Comparison of ENCODE assay signal across 8 mouse cellular contexts in genomic region chr8:122280588-122281316, GRCm38 (mm10). TPM values are rescaled to one million over a fixed set of nuclear protein-coding genes. Genes with fewer than 3 reads are reported as not detected.
DNase-seq lines count a peak whose midpoint lies in the region; ATAC-seq and TF ChIP-seq lines count a peak whose summit lies in the region.

No protein-coding gene starts in this region.

- no peaks in the 10 kb centered on the region for H3K9me3 ChIP-seq in heart, embryonic 16.5 days (replicated peaks; ENCODE audit: control insufficient read depth, low read length)
- H3K9me3 ChIP-seq in forebrain, embryonic 12.5 days = no peaks in the 10 kb centered on the region
- H3K9me3 ChIP-seq in limb, embryonic 12.5 days = no peaks in the 10 kb centered on the region
- no peaks in the 10 kb centered on the region for H3K9me3 ChIP-seq in midbrain, postnatal 0 days (ENCODE audit: low read length)

- H3K9ac ChIP-seq in heart, embryonic 16.5 days (ENCODE audit: low read length) = peak overlapping the region; percentile 54
- no peak overlapping the region; the same call in 1 of the 2 replicates for H3K9ac ChIP-seq in forebrain, embryonic 12.5 days
- H3K9ac ChIP-seq in limb, embryonic 12.5 days (replicated peaks) = peak overlapping the region; percentile 48; the same call in 1 of the 2 replicates
- no peak overlapping the region for H3K9ac ChIP-seq in midbrain, postnatal 0 days (replicated peaks; ENCODE audit: low read length, poor library complexity, severe bottlenecking)

- no peak for DNase-seq in heart, adult 8-10 months (ENCODE audit: low spot score)
- peak; percentile 84 for DNase-seq in MN1 (ENCODE audit: low spot score)
- no peak for DNase-seq in midbrain, postnatal 0 days (ENCODE audit: low spot score)
- no peak for DNase-seq in layer of hippocampus, postnatal 14 days (ENCODE audit: low spot score in 2 of 2)
- no peak for DNase-seq in frontal cortex, postnatal 25 days (ENCODE audit: low spot score in 2 of 2)

- peak overlapping the region; percentile 67 for H3K27ac ChIP-seq in heart, embryonic 16.5 days (ENCODE audit: low read length)
- H3K27ac ChIP-seq in forebrain, embryonic 12.5 days = peak overlapping the region; percentile 67
- H3K27ac ChIP-seq in limb, embryonic 12.5 days = peak overlapping the region; percentile 77
- H3K27ac ChIP-seq in midbrain, postnatal 0 days (ENCODE audit: low read depth, low read length) = peak overlapping the region; percentile 52; the same call in 1 of the 2 replicates

- ATAC-seq in heart, embryonic 16.5 days (replicated peaks; ENCODE audit: extremely low read depth, insufficient read depth, low FRiP score) = peak; percentile 2; the same call in 1 of the 2 replicates
- peak; percentile 46 for ATAC-seq in forebrain, embryonic 12.5 days (ENCODE audit: low FRiP score)
- ATAC-seq in limb, embryonic 12.5 days (ENCODE audit: insufficient number of reproducible peaks, insufficient read depth, low FRiP score, low TSS enrichment, low read depth) = peak; percentile 49
- ATAC-seq in midbrain, postnatal 0 days (ENCODE audit: low FRiP score) = no peak

- peak overlapping the region; percentile 61 for H3K4me2 ChIP-seq in heart, embryonic 16.5 days (ENCODE audit: low read depth, low read length)
- peak overlapping the region; percentile 98 for H3K4me2 ChIP-seq in forebrain, embryonic 12.5 days
- H3K4me2 ChIP-seq in limb, embryonic 12.5 days = peak overlapping the region; percentile 83
- H3K4me2 ChIP-seq in midbrain, postnatal 0 days (ENCODE audit: low read depth, low read length, poor library complexity, severe bottlenecking) = peak overlapping the region; percentile 98

- H3K36me3 ChIP-seq in heart, embryonic 16.5 days (ENCODE audit: control insufficient read depth, insufficient read depth) = no peaks in the 10 kb centered on the region
- H3K36me3 ChIP-seq in forebrain, embryonic 12.5 days (replicated peaks) = no peaks in the 10 kb centered on the region
- H3K36me3 ChIP-seq in limb, embryonic 12.5 days = no peaks in the 10 kb centered on the region
- H3K36me3 ChIP-seq in midbrain, postnatal 0 days (ENCODE audit: insufficient read depth, low read length) = no peaks in the 10 kb centered on the region

- H3K27me3 ChIP-seq in heart, embryonic 16.5 days (ENCODE audit: control insufficient read depth, insufficient read depth, low read length) = no peaks in the 10 kb centered on the region
- peaks cover 47% of the 10 kb centered on the region for H3K27me3 ChIP-seq in forebrain, embryonic 12.5 days
- peaks cover 34% of the 10 kb centered on the region for H3K27me3 ChIP-seq in limb, embryonic 12.5 days
- peaks cover 6% of the 10 kb centered on the region; the same call in 1 of the 2 replicates for H3K27me3 ChIP-seq in midbrain, postnatal 0 days (ENCODE audit: insufficient read depth, low read length)

- no peak for TF ChIP-seq CTCF in midbrain, postnatal 0 days (IDR thresholded peaks at IDR 0.05)

- WGBS in heart, embryonic 16.5 days = 9% methylated on average over 20 of the region's 20 CpGs
- WGBS in forebrain, embryonic 12.5 days = 13% methylated on average over 20 of the region's 20 CpGs
- WGBS in limb, embryonic 12.5 days = 5% methylated on average over 20 of the region's 20 CpGs
- WGBS in midbrain, postnatal 0 days = 15% methylated on average over 20 of the region's 20 CpGs

- H3K4me3 ChIP-seq in heart, embryonic 16.5 days (ENCODE audit: low read length) = peak overlapping the region; percentile 52
- H3K4me3 ChIP-seq in forebrain, embryonic 12.5 days (replicated peaks) = peak overlapping the region; percentile 56
- H3K4me3 ChIP-seq in limb, embryonic 12.5 days (replicated peaks) = peak overlapping the region; percentile 52
- H3K4me3 ChIP-seq in midbrain, postnatal 0 days (ENCODE audit: low read depth, low read length) = peak overlapping the region; percentile 78; the same call in 1 of the 2 replicates

- peaks cover 25% of the 10 kb centered on the region for H3K4me1 ChIP-seq in heart, embryonic 16.5 days (ENCODE audit: control insufficient read depth, insufficient read depth, low read length)
- H3K4me1 ChIP-seq in forebrain, embryonic 12.5 days = peaks cover 45% of the 10 kb centered on the region
- H3K4me1 ChIP-seq in limb, embryonic 12.5 days (replicated peaks) = peaks cover 44% of the 10 kb centered on the region
- peaks cover 11% of the 10 kb centered on the region; the same call in 1 of the 2 replicates for H3K4me1 ChIP-seq in midbrain, postnatal 0 days (ENCODE audit: insufficient read depth, low read length)

RNA-seq across cellular contexts. Expression of gene Zfpm1, which starts 1.2 kb away (rescaled TPM):
- polyA plus RNA-seq in heart, embryonic 16.5 days (2015; fragmentation: Nextera tagmentation; extraction: Ambion mirVana) = 2.9 and 3.1 TPM in 2 replicates
- 10 to 100 TPM; 18.1 to 23.2 (median 21.3) TPM for total RNA-seq in heart, adult 8-10 months (2022)
- polyA plus RNA-seq in forebrain, embryonic 12.5 days (2016; fragmentation: Nextera tagmentation; extraction: Ambion mirVana) = 0.82 and 1.2 TPM in 2 replicates
- polyA plus RNA-seq in limb, embryonic 12.5 days (2016; fragmentation: Nextera tagmentation; extraction: Ambion mirVana) = 1.2 and 1.4 TPM in 2 replicates
- 19.6 and 28.6 TPM in 2 replicates for total RNA-seq in midbrain, postnatal 0 days (2014; rRNA removed)
- 1.2 TPM in 2 replicates for polyA plus RNA-seq in midbrain, postnatal 0 days (2015; fragmentation: Nextera tagmentation; extraction: Ambion mirVana)
- total RNA-seq in layer of hippocampus, postnatal 14 days (2021) = 10 to 100 TPM; 28.3 to 31.7 TPM

Comparison
In these comparisons a context has a peak if more than half of its experiments do, and no peak if none do; other contexts are left out.
1. H3K9ac ChIP-seq: peak in heart, embryonic 16.5 days (single experiment) and limb, embryonic 12.5 days (single experiment); none in forebrain, embryonic 12.5 days (single experiment) and midbrain, postnatal 0 days (single experiment).
2. Peak in every context shown above with its lines, with median percentiles within 50 percentile points of each other: H3K27ac ChIP-seq, H3K4me2 ChIP-seq and H3K4me3 ChIP-seq.